Comparison of ENCODE assay signal across 2 mouse cellular contexts in the genomic region with DNA sequence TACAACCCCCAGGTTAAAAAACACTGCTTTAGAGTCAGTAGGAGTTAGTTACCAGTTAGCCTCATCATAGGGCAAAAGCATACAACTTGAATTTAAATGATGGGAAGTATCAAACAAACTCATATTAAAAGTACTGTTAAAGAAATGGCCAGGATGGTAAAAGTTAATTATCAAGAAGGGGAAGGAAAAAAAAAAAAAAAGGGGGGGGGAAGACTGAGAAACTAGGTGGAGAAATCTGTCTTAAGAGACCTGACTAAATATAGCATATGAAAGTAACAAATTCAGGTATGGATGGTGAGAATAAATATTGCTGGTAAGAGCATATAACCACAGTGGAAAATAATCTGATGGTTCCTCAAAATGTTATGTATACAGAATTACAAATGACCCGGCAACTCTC.
TF ChIP-seq lines count a peak whose summit lies in the region.

No protein-coding gene starts in this region.

TF ChIP-seq in CH12.LX, 34 proteins besides CTCF, POLR2A, EP300 and RAD21 (continued from another document):
- TF ChIP-seq ZNF384 (IDR thresholded peaks at IDR 0.05; ENCODE audit: low read depth, low read length) (peak; percentile 43; the same call in 1 of the 2 replicates), ETS1 (conservative IDR thresholded peaks at IDR 0.05; ENCODE audit: low read depth, low read length) (no peak)

TF ChIP-seq in MEL, 35 proteins besides CTCF, POLR2A, EP300 and RAD21 (continued from another document):
- TF ChIP-seq MAX (IDR thresholded peaks at IDR 0.05; ENCODE audit: low read length): no peak
